Mouse (Mus musculus) monocyte, adult 5-6 weeks (primary cell): ENCODE data around the gene Ahnak. TPM values are rescaled to one million over a fixed set of nuclear protein-coding genes. Genes with fewer than 3 reads are reported as not detected.
"Not testable (repeated sequence)": the region's sequence is repeated elsewhere in the genome, so short reads cannot be mapped to it uniquely, and the experiment has no call there.

ENCODE experiments used
- ATAC-seq: fragments of 153-309, 156-312 bp; replicated peaks from 2 replicates; pipeline ENCODE4 v1.8.0; 2017; ENCODE audit warnings: mild to moderate bottlenecking; ENCODE audit not compliant: low TSS enrichment, insufficient number of reproducible peaks, severe bottlenecking, poor library complexity, low FRiP score
- total RNA-seq: library from RNA; stranded (forward); fragments of 200-1000, 200-491, 200-594 nt; gene quantifications from 3 replicates; pipeline ENCODE4 v1.2.3, GENCODE M21; 2017

Gene Ahnak
- total RNA-seq, 1 experiment from 2014 or later = 414 TPM

GRCm38 (mm10) chr19:8990432-8991102 lies 1.5 kb downstream of the Ahnak start:
- peak; percentile 19; the same call in 1 of the 2 replicates for ATAC-seq

GRCm38 (mm10) chr19:8991245-8991870 lies 2.3 kb downstream of the Ahnak start:
- ATAC-seq = no peak

- ATAC-seq = no peak
Observed at GRCm38 (mm10) chr19:8991871-8992735, 3.0 kb downstream of the Ahnak start.

GRCm38 (mm10) chr19:8992769-8993624 lies 3.9 kb downstream of the Ahnak start:
- peak; percentile 33 for ATAC-seq

GRCm38 (mm10) chr19:8993625-8993912 lies 4.5 kb downstream of the Ahnak start:
- ATAC-seq = no peak

GRCm38 (mm10) chr19:8994813-8995607 lies 5.9 kb downstream of the Ahnak start:
- no peak for ATAC-seq

- no peak for ATAC-seq
Observed at GRCm38 (mm10) chr19:8996601-8997000, 7.5 kb downstream of the Ahnak start.

- ATAC-seq = peak; percentile 89
Observed at GRCm38 (mm10) chr19:8997546-8997945, 8.5 kb downstream of the Ahnak start.

- ATAC-seq = no peak
Observed at GRCm38 (mm10) chr19:8998546-8998945, 9.5 kb downstream of the Ahnak start.

GRCm38 (mm10) chr19:8999223-8999622 lies 10.1 kb downstream of the Ahnak start:
- no peak for ATAC-seq

GRCm38 (mm10) chr19:9006915-9007314 lies 17.8 kb downstream of the Ahnak start:
- not testable (repeated sequence) for ATAC-seq

- no peak for ATAC-seq
Observed at GRCm38 (mm10) chr19:9019298-9019697, 30.2 kb downstream of the Ahnak start.

- ATAC-seq = peak; percentile 83
Observed at GRCm38 (mm10) chr19:9023021-9023778, 34.1 kb downstream of the Ahnak start.

- ATAC-seq = no peak
Observed at GRCm38 (mm10) chr19:9025562-9026257, 36.6 kb downstream of the Ahnak start.

- no peak for ATAC-seq
Observed at GRCm38 (mm10) chr19:9026634-9027033, 37.5 kb downstream of the Ahnak start.

- no peak for ATAC-seq
Observed at GRCm38 (mm10) chr19:9027795-9028194, 38.7 kb downstream of the Ahnak start.

- no peak for ATAC-seq
Observed at GRCm38 (mm10) chr19:9028375-9028774, 39.3 kb downstream of the Ahnak start.
